Mouse (Mus musculus) heart, adult 2 months (tissue): ENCODE measurements at regions not wholly inside any gene's neighbourhood (a gene's known extent, or its start where the extent isn't known, plus 50 kb on each side); places are given as distances from the start of the nearest gene placed in this dataset.

Source experiments
- CTCF ChIP-seq: fragments of 200-600 bp; IDR thresholded peaks from 2 replicates; pipeline ENCODE4 v1.8.1; 2022; ENCODE audit warnings: antibody characterized with exemption, mild to moderate bottlenecking, moderate library complexity
- EP300 ChIP-seq: fragments of 200-500 bp; IDR thresholded peaks from 2 replicates; pipeline ENCODE4 v1.6.1; 2011; ENCODE audit warnings: low read depth, low read length, control low read depth; ENCODE audit not compliant: insufficient read depth
- POLR2A ChIP-seq: fragments of 200-500 bp; IDR thresholded peaks from 2 replicates; pipeline ENCODE4 v1.6.1; 2011; ENCODE audit warnings: mild to moderate bottlenecking, low read depth, low read length, control low read depth; ENCODE audit not compliant: insufficient read depth

DNA sequence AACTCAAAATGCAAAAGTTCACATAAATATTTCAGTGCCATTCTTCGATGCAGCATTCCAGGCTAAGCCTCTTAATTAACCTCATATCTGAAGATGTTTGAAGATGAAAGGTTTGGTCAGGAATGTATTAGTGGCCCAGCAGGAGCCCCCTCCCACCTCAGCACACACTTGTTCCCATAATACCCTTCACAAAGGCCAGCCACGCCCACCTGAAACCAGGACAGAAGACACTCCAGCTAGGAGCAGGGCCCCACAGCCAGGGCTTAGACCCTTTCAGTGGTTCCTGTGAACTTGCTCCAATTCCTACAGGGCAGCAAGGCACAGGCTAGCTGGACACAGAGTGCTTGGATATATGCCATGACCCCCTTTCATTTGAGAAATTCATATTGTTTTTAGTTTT lies 74.6 kb upstream of the Pcsk6 start:
- TF ChIP-seq CTCF (no peak), POLR2A (no peak), EP300 (no peak)
